Mouse (Mus musculus) hematopoietic stem cell, adult 5-6 weeks (primary cell): ENCODE results near the gene Polr2j. TPM values are rescaled to one million over a fixed set of nuclear protein-coding genes. Genes with fewer than 3 reads are reported as not detected.
"Not testable (repeated sequence)": the region's sequence is repeated elsewhere in the genome, so short reads cannot be mapped to it uniquely, and the experiment has no call there.

Experiments
- ATAC-seq, 2 experiments: fragments of 125-278 bp in 1 of 2; replicated peaks in 1 of 2; 2 replicates each; pipeline ENCODE4 v1.8.0; 2016 to 2017; ENCODE audit warnings: inconsistent platforms in 2 of 2, mild to moderate bottlenecking in 2 of 2, moderate number of reproducible peaks in 2 of 2, low read depth in 1 of 2, moderate TSS enrichment in 1 of 2; ENCODE audit not compliant: low FRiP score in 2 of 2, poor library complexity in 2 of 2, severe bottlenecking in 2 of 2, insufficient read depth in 1 of 2, low TSS enrichment in 1 of 2
- total RNA-seq: library from RNA; stranded (forward); fragments of 172-1452, 232-1000 nt; gene quantifications from 2 replicates; pipeline ENCODE4 v1.2.3, GENCODE M21; 2017

Polr2j gene
- total RNA-seq, 1 experiment from 2014 or later, result 73.1 TPM

DNA sequence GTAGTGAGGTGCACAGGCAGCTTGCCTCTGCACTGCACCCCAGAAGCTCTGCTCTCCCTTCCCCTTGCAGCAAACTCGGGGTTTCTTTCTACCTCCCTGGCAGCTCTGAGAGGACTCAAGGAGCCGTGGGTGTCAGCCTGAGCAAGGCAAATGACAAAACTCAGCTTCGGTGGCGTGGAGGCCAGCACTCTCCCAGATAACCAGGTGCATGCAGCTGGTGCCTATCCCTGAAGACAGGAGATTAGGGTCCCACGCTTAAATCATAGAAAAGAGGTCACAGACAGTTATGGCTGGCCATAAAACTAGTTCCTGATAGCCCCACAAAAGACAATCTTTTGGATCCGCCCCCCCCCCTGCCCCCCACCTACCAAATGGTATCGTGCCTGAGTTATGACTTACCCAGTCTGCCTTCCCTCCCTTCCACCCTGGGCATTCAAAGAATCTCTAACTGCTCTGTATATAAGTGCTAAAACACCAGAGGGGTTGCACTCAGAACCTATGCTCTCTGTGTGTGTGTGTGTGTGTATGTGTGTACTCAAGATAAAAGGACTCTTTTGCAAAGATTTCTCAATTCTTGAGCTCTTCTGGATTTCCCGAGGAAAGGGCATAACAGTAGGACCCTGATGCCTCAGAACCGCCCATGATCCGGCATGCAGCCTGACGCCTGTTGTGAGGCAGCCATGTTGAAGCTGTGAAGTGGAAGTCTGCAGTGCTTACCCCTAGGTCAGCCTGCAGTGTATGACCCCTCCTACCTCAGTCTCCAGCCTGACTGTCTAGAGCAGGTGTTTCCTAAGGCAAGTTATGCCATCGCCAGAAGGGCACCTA is 28.4 kb downstream of the Polr2j start:
- ATAC-seq, result no peak

DNA sequence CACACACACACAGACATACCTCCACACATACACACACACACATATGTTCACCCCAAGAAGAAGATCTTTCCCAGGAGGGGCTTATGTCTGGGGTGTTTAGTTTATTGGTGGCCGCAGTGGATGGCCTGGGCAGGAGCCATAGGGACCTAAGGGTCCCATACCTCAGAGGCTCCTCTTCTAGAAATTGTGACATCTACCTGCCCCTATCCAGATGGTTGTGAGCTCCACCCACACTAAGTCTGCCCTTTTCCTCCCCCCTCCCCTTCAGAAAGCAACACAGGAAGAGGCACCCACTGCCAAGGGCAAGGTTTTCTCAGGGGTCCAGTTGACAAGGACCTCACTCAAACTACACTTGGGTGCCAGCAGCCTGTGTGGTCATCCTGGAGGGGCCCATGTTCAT is 30.5 kb downstream of the Polr2j start:
- no peak for ATAC-seq

GRCm38 (mm10) chr5:136147704-136148103 is 31.3 kb downstream of the Polr2j start:
- no peak for ATAC-seq

DNA sequence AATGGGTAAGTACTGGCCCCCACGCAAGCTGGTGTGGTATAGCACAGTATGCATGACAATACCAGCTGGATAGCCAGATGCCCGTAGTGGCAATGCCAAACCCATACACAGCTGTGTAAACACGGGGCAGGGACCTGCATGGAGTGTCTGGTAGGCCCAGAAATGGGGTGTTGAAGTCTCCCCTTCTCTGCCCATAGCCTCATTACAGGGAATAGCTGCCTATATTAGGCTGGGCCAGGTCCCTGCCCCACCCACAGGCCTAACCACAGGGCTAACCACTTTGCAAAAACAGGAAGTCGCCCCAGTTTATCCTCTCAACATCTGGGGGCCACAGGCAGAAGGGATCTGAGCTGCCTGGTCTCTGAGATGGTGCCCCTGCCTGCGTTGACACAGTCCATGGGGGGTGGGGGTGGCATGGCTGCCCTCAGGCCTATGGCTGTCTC is 32.7 kb downstream of the Polr2j start:
- peak; percentile 93 to 96 for ATAC-seq

DNA sequence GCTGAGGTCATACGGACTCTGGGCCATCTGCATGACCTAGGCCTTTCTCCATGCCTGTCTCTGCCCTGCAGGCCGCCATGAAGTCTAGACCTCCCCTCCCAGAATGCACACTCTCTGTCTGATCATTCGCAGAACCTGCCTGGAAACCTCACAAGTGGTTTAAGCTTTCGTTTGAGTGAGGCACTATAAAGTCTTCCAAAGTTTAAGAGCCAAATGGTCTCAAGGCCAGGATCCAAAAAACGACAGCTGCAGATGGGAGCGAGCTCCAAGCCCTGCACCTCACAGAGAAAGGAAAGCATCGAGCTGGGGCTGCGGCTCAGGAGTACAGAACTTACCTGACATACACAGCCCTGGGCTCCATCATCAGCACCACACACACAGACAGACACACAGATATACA is 35.9 kb downstream of the Polr2j start:
- ATAC-seq, result no peak

DNA sequence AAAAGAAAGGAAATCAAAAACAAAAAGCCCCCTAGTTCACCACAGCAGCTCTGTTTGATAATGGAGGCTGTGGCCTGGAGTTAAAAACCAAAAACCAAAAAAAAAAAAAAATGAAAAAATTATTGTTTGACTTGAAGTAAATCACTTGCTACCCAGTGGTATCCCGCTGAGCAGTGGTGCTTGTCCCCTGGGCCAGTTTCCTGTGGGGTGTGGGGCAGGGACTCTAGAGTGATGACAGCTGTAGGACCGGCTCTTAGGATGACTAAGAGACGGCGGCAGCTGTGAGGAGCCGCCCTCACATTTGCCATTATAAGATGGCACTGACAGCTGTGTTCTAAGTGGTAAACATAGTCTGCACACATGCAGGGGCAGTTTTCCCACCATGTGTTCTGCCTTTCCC is 39.0 kb downstream of the Polr2j start:
- ATAC-seq, result no peak

- not testable (repeated sequence) for ATAC-seq
Observed at GRCm38 (mm10) chr5:136160084-136160483, 43.7 kb downstream of the Polr2j start.

- no peak for ATAC-seq
Observed at GRCm38 (mm10) chr5:136163807-136164474, 47.5 kb downstream of the Polr2j start.

GRCm38 (mm10) chr5:136165246-136165645 is 48.8 kb downstream of the Polr2j start:
- no peak for ATAC-seq

DNA sequence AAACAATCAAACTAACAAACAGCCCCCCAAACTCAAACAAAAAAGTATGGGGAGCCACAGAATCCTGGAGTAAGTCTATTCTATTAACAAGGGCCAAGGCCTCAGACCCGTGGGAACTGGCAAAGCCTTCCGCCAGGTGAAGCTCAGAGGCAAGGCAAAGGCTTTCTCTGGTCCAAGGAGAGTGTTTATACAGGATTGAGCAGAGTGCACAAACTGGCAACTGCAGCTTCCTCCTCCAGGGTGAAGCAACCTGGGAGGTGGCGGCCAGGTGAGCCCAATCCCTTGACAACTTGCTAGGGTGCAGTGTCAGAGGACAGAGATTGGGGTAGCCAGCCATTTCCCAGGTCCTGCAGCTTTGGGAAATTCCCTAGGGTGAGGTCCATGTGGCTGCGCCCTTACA is 50.9 kb downstream of the Polr2j start:
- no peak for ATAC-seq

- no peak for ATAC-seq
Observed at GRCm38 (mm10) chr5:136168071-136168470, 51.6 kb downstream of the Polr2j start.

DNA sequence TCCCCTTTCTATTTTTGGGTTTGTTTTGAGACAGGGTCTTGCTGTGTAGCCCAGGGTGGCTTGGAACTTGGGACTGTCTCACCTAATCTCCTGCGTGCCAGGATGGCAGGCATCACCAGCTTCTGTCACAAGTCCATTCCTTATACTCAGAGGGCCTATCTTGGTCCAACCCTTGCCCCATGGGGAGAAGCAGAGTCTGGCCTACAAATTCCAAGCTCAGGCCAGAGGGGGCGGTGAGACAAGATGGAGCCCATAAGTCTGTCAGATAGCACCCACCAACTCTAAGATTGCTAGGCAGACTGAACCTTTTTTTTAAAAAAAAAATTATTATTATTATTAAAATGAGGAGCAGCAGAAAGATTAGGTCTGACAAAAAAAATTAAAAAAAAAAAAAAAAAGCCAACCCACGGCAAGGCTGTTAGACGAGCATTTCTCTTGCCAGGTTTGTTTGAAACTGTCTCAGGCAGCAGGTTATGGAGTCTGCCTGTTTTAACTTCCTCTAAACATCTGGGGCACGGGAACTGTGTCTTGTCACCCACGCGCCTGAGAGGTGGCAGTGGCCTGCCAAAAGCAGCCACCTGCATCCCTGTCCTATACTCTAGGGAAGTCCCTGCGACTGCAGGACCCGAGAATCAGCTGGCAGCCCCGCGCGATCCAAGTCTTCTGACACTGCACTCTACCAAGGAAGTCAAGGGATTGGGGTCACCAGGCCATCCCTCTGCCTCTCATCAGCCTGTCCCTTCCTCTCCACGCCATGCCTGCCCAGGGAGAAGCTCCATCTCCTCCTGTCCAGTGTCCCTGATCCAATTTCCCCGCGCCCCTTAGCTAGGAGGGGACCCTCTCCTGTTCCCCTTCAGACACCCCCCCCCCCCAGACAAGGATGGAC is 53.4 kb downstream of the Polr2j start:
- ATAC-seq, result peak in 1 of 2 experiments; percentile 20; a peak in 2 of 4 replicates

GRCm38 (mm10) chr5:136170512-136171362 is 54.3 kb downstream of the Polr2j start, which contains the start of gene Orai2:
Gene Orai2, minus strand, starts transcription at chr5:136170713.
- ATAC-seq, result peak; percentile 47

DNA sequence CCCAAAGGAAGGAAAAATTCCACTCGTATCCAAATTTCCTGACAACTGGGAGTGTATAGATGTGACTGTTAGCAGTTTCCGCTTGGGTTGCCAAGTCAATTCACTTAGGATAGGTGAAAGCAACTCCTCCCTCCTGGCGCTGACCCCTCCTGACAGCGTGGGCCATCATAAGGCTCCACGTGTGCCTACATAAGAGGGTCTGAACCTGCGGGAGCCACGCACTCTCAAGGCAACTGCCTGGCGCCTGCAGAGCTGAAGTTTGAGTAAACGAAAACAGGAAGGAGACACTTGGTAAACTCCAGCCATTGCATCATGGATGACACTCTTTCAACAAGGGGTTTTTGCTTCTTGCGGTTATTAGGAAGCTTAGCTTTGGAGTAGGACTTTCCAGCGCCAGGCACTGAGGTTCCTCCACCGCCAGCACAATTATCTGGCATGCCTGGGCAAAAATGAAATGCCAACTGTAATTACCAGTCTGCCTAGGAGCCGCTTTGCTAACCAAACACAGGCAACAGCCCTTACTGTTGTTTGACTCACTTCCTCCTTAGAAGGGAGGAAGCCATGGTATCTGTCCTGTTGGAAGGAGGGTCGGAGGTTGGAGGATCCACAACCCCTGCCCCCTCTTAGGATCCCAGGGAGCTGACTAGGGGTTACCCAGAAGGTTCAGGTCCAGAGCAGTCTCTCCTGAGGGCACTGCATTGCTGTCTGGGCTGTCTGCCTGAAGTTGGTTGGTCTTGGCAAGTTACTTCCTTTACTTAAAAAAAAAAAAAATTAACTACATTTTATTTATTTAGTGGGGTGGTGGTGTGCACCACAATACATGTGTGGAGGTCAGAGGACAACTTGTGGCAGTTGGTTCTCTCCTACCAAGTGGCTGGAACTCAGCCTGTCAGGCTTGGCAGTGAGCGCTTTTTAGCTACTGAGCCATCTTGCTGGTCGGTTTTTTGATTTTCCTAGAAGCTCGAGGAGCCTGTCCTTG is 55.2 kb downstream of the Polr2j start:
- ATAC-seq, result peak; percentile 34 to 53
